Mouse (Mus musculus) MN1 (cell line): Measurements from ENCODE around the gene Ube3b.
A peak's percentile ranks its signal among the peaks of the same experiment; 100 is the strongest.

Experiments
- DNase-seq: peaks from one replicate; pipeline ENCODE4 v3.0.0-alpha.2; 2016; ENCODE audit warnings: low spot score

The Ube3b gene

GRCm38 (mm10) chr5:114426732-114427131, 46.3 kb downstream of the Ube3b start:
- DNase-seq = no peak

GRCm38 (mm10) chr5:114428621-114429020, 48.2 kb downstream of the Ube3b start:
- DNase-seq = no peak

- no peak for DNase-seq
These were observed 49.4 kb downstream of the Ube3b start for GRCm38 (mm10) chr5:114429781-114430180.

GRCm38 (mm10) chr5:114434359-114434758, 54.0 kb downstream of the Ube3b start:
- no peak for DNase-seq

- DNase-seq = no peak
These were observed 55.2 kb downstream of the Ube3b start for GRCm38 (mm10) chr5:114435588-114435987.

- DNase-seq = peak; percentile 93
These were observed 63.4 kb downstream of the Ube3b start, which contains the start of the genes Mmab and Mvk for GRCm38 (mm10) chr5:114443566-114444367. Mmab (minus strand) TSS chr5:114444060. Mvk (plus strand) TSS chr5:114444269.

GRCm38 (mm10) chr5:114444368-114444692, 63.9 kb downstream of the Ube3b start:
- no peak for DNase-seq

- DNase-seq = no peak
These were observed 68.6 kb downstream of the Ube3b start for GRCm38 (mm10) chr5:114449011-114449410.

GRCm38 (mm10) chr5:114456287-114456686, 75.9 kb downstream of the Ube3b start:
- DNase-seq = peak; percentile 32

GRCm38 (mm10) chr5:114456995-114457605, 76.7 kb downstream of the Ube3b start:
- DNase-seq = no peak

GRCm38 (mm10) chr5:114461238-114461637, 80.8 kb downstream of the Ube3b start:
- peak; percentile 68 for DNase-seq

GRCm38 (mm10) chr5:114462067-114463040, 81.9 kb downstream of the Ube3b start:
- DNase-seq = no peak

- DNase-seq = no peak
These were observed 84.2 kb downstream of the Ube3b start for GRCm38 (mm10) chr5:114464561-114464960.

- DNase-seq = no peak
These were observed 85.2 kb downstream of the Ube3b start for GRCm38 (mm10) chr5:114465641-114466040.

- peak; percentile 48 for DNase-seq
These were observed 86.6 kb downstream of the Ube3b start for GRCm38 (mm10) chr5:114467019-114467418.

GRCm38 (mm10) chr5:114467430-114467829, 87.0 kb downstream of the Ube3b start:
- DNase-seq = peak; percentile 81

- DNase-seq = no peak
These were observed 87.6 kb downstream of the Ube3b start for GRCm38 (mm10) chr5:114468007-114468406.

GRCm38 (mm10) chr5:114470359-114470758, 90.0 kb downstream of the Ube3b start:
- DNase-seq = no peak
